Mouse (Mus musculus): Measurements from ENCODE around the gene Map3k1. TPM values are rescaled to one million over a fixed set of nuclear protein-coding genes. Genes with fewer than 3 reads are reported as not detected.

The Map3k1 gene
- total RNA-seq, 2 experiments from 2014 or later = 7.6 to 10.1 TPM

DNA sequence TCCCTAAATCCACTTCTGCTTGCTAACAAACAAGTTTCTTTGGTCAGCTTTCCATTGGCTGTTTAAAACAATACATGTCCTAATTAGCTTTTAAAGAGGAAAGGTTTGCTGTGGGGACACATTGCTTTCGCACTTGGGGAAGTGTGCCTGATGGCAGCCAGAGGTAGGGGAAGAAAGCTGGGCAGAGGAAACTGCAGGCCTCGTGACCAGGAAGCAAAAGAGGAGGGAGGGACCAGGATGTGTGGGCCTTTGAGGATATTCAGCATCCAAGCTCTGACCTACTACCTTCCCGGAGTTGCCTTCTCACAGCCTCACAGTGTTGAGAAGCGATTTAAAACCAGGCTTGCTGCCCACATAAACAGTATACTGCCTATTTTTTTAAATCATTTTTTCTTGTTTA, 15.4 kb upstream of the Map3k1 start:
- no peak for DNase-seq
- H3K4me3 ChIP-seq = no peak overlapping the region
- TF ChIP-seq CTCF (IDR thresholded peaks at IDR 0.05) = no peak
- H3K27ac ChIP-seq = no peak overlapping the region
- intact Hi-C loops (cut with DNase I) = no loop called here

DNA sequence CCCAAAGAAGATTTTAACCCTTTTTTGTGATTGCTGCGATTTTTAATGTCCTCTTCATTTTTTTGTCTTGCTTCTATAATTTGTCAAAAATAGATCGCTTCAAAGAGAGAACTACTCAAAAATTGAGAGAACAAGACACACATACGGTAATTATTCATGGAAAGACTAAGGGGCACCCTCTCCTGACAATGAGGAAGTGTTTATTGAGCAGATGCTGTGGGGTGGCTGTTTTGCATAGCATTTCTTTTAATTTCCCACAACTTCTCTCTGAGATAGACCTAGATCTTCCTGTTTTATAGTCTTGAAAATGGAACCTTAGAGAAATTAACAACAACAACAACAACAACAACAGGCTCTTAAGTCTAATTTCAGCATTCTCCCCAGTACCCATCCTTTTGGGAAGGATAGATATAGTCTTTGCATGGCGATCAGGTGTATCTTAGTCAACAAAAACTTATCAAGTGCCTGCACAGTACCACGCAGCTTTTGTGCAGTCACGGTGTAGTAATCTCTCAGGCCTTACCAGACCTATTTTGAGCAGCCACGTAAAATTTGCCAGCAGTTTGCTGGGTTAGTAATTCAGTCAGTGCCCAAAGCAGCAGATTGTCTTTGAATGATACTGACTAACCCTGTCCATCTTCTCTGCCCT, 13.1 kb upstream of the Map3k1 start:
- intact Hi-C loops (cut with DNase I) = no loop called here
- H3K4me3 ChIP-seq = no peak overlapping the region
- no peak for DNase-seq
- TF ChIP-seq CTCF (IDR thresholded peaks at IDR 0.05) = no peak
- H3K27ac ChIP-seq = no peak overlapping the region

DNA sequence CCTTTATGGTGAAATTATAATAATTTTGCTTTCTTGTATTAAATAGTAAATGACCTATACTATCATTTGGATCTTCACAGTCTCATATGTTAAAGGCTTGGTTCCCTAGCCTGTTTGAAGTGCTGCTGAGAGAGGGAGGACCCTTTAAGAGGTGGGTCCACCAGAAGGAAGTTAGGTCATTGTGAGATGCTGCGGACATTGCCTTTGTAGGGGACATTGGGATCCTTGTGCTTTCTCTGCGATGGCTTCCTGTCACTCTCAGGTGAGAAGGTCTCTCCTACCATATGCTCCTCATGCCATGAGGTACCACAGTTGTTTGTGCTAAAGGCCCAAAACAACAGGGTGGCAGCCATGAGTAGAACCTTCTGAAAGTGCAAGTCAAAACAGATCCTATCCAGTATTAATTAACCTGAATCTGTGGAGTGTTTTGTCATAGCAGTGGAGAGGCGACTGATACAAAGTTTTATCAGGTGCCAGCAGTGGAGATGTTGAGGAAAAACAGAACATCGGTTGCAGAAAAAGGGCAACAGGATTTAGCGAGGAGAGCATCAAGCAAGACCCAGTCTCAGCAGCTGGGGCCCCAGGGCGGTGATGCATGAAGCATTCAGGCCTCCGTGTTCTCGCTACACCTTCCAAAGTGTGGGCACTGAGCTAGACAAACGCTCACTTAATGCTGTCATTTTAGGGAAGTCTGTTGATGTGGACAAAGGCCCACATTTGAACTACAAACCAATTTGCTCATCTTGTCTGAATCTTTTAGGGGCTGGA, 11.0 kb upstream of the Map3k1 start:
- no peak for TF ChIP-seq CTCF (IDR thresholded peaks at IDR 0.05)
- no peak overlapping the region for H3K27ac ChIP-seq
- H3K4me3 ChIP-seq = no peak overlapping the region
- no peak for DNase-seq
- intact Hi-C loops (cut with DNase I) = loop anchor here (10.0 kb wide), 1 partner anchor 115 kb away; no protein-coding TSS in a partner anchor

DNA sequence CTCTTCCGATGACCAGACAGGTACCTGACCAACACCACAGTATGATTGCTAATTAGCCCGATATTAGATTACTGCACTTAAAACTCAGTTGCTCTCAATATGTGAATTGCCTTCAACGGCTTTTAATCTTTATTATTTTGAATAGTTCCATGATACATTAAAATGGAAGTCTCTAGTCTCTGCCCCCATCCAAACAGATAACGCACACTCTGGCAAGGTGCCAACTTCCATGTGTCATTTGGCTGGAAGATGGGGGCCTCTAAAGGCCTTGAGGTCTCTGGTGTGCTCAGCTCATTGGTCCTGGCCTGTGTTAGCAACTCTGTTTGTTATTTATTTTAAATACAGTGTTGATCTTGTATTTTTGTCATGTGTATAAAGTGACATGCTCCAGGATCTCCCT, 10.3 kb upstream of the Map3k1 start:
- TF ChIP-seq CTCF (IDR thresholded peaks at IDR 0.05) = no peak
- DNase-seq = no peak
- intact Hi-C loops (cut with DNase I) = loop anchor here (10.0 kb wide), 1 partner anchor 116 kb away; no protein-coding TSS in a partner anchor

DNA sequence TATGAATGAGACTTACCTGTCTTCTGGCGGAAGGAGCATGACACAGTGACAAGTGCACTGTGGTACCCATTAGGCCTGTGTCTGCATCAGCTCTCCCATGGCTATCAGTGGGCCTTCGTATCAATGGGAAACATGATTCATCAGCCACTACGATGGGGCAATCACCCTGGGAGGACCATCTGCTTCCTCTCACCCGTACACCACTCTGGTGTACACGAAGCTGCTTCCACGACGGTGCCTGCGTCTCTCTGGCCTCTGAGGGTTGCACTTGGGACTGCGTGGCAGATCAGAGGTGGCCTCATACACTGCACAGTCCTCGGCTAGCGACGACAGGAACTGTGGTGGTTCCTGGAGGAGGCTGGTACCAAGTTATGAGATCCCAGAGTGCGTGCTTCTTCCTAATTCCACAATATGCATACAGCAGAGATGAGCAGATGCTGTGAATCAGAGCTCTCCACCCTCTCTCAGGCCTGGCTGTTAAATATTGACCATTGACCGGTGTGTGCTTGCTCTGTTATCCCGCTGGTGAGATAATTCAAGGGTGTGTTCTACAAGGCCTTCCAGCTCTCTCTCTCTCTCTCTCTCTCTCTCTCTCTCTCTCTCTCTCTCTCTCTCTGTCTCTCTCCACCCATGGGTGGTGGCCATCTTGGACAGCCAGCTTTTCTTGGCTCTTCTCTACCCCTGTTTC, 9.6 kb upstream of the Map3k1 start:
- Histone ChIP-seq H3K4me3 (no peak overlapping the region), H3K27ac (no peak overlapping the region)
- no peak for TF ChIP-seq CTCF (IDR thresholded peaks at IDR 0.05)
- intact Hi-C loops (cut with DNase I) = loop anchor here (10.0 kb wide), 1 partner anchor 116 kb away; no protein-coding TSS in a partner anchor
- no peak for DNase-seq

More for the DNA sequence above, 10.3 kb upstream of the Map3k1 start:
- Histone ChIP-seq H3K4me3 (no peak overlapping the region), H3K27ac (no peak overlapping the region)

DNA sequence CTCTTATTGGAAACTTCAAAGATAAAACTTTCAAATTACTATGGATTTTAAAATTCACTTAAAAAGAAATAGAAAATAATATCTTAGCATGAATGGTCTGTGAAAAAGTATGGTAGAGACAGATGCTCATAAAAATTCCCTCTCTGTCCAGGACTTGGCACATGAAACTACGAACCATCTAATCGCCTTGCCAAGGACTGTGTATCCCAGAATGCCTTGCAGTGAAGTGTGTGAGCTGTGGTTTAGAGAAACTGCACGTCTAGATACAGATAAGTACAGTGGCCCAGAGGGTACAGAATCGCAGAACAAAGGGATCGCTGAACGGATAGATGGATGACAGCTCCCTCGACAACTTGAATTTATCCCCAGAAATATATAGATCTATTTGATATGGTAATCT, 9.0 kb upstream of the Map3k1 start:
- intact Hi-C loops (cut with DNase I) = loop anchor here (10.0 kb wide), 1 partner anchor 117 kb away; no protein-coding TSS in a partner anchor
- no peak for TF ChIP-seq CTCF (IDR thresholded peaks at IDR 0.05)

DNA sequence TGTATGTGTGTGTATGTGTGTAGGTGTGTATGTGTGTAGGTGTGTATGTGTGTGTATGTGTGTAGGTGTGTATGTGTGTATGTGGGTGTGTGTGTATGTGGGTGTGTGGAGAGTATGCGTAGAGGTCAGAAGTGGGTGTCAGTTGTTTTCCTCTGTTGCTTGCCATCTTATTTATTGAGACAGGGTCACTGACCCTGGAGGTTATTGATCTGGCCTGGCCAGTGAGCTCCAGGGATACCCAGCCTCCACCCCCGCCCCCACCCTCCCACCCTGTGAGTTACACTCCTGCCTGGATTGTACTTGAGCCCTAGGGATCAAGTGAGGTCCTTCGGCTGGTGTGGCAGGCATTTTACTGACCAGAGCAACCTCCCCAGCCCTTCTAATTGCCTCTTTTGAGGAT, 7.6 kb upstream of the Map3k1 start:
- H3K4me3 ChIP-seq = no peak overlapping the region
- no peak for TF ChIP-seq CTCF (IDR thresholded peaks at IDR 0.05)
- H3K27ac ChIP-seq = no peak overlapping the region
- no peak for DNase-seq
- intact Hi-C loops (cut with DNase I) = loop anchor here (10.0 kb wide), 1 partner anchor 118 kb away; no protein-coding TSS in a partner anchor

More for the DNA sequence above, 9.0 kb upstream of the Map3k1 start:
- Histone ChIP-seq H3K4me3 (no peak overlapping the region), H3K27ac (no peak overlapping the region)
- no peak for DNase-seq

DNA sequence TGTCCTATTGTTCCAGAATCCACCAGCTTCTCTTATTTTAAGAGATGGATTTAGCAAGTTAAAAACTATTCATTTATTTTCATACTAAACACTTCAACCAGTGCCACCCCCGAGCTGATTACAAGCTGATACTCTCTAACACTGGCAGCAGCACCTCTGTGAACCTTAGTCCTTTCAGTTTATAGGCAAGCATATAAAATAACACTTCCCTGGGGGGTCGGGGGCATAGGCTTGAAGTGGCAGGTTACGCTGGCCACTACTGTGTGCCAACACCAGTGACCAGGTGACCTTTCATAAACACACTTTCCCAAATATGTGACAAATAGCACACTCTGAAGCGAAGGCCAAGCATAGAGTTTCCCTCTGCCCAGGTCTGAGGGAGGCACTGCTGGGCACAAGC, 6.7 kb upstream of the Map3k1 start:
- intact Hi-C loops (cut with DNase I) = loop anchor here (10.0 kb wide), 1 partner anchor 119 kb away; no protein-coding TSS in a partner anchor
- DNase-seq = no peak

DNA sequence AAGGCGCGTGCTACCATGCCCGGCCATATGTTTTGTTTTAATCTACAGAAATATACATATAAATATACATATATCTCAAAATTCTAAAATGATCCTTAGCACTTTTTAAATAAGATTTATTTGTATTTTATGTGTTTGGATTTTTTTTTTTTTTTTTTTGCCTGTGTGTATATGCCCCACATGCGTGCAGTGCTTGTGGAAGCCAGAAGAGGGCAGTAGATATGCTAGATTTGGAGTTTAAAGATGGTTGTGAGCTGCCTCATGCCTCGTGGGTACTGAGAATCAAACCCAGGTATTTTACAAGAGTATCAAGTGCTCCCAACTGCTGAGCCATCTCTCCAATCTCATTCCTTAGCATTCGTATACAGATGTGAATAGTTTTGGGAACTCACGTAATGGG, 6.2 kb upstream of the Map3k1 start:
- peak; percentile 14; the same call in 1 of the 2 replicates for TF ChIP-seq CTCF (IDR thresholded peaks at IDR 0.05)
- Histone ChIP-seq H3K27ac (no peak overlapping the region), H3K4me3 (no peak overlapping the region)
- intact Hi-C loops (cut with DNase I) = loop anchor here (10.0 kb wide), 1 partner anchor 120 kb away; no protein-coding TSS in a partner anchor
- DNase-seq = no peak

More for the DNA sequence above, 6.7 kb upstream of the Map3k1 start:
- no peak for TF ChIP-seq CTCF (IDR thresholded peaks at IDR 0.05)
- Histone ChIP-seq H3K4me3 (no peak overlapping the region), H3K27ac (no peak overlapping the region)

DNA sequence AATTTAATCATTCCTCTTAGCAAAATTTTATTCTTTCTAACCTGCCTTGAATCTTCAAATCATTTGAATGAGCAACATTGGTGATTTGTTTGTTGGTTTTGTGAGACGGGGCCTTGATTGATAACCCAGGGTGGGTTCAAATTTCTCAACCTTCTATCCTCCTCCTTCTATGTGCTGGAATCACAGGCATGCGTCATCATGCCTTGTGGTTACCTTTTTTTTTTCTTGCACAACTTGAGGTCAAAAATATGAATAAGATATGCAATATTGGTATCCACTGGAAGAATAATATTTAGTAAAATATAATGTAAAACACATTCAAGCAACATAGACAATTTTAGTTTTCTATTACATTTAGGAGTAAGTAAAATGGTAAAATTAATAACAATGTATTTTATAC, 3.9 kb upstream of the Map3k1 start:
- no peak for DNase-seq
- H3K4me3 ChIP-seq = no peak overlapping the region
- no peak for TF ChIP-seq CTCF (IDR thresholded peaks at IDR 0.05)
- H3K27ac ChIP-seq = no peak overlapping the region
- intact Hi-C loops (cut with DNase I) = loop anchor here (10.0 kb wide), 1 partner anchor 122 kb away; no protein-coding TSS in a partner anchor

DNA sequence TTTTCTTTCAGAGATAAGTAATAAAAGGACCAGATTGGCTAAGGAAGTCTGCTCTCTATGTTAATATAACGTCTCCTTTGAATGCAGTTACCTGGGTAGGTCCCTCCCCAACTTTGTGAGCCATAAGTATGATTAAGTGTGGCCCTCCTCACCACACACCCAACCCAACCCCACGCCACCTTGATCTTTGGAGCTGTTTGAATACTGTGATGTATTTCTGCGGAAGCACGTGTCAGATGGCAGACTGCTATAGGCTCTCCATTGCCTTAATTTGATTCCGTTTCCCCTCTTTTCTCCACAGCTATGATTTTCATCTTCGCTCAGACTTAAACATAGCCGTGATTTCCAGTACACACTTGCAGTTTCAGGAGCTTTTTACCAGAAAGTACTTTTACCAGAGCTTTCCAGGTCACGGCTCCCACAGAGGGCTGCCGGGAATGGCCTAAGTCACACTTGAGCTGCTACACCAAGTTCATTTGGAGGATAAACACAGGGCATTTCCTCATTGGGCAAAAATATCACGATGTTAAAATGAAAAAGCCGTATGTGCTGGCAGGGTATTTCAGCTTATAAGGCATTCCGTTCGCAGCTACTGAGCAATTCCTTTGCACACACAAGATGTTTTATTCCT, 2.3 kb upstream of the Map3k1 start:
- Histone ChIP-seq H3K27ac (no peak overlapping the region), H3K4me3 (no peak overlapping the region)
- intact Hi-C loops (cut with DNase I) = loop anchor here (10.0 kb wide), 1 partner anchor 124 kb away; no protein-coding TSS in a partner anchor
- DNase-seq = no peak
- TF ChIP-seq CTCF (IDR thresholded peaks at IDR 0.05) = no peak
